Mouse (Mus musculus): ENCODE measurements at regions not wholly inside any gene's neighbourhood (a gene's known extent, or its start where the extent isn't known, plus 50 kb on each side); places are given as distances from the start of the nearest gene placed in this dataset.

GRCm38 (mm10) chr14:24550763-24551471, 64.0 kb downstream of the Rps24 start:
- TF ChIP-seq CTCF (IDR thresholded peaks at IDR 0.05; ENCODE audit: low read depth) = no peak
- no peak for TF ChIP-seq EP300 (IDR thresholded peaks at IDR 0.05; ENCODE audit: low read depth)

All from liver, postnatal 0 days (tissue).